Mouse (Mus musculus) naive thymus-derived CD4-positive, alpha-beta T cell, adult 2 months (primary cell): ENCODE results near the gene Tmem50b.

Experiments used
- DNase-seq: peaks from one replicate; pipeline ENCODE4 v3.0.0-alpha.2; 2011; ENCODE audit warnings: low read depth

Tmem50b gene

DNA sequence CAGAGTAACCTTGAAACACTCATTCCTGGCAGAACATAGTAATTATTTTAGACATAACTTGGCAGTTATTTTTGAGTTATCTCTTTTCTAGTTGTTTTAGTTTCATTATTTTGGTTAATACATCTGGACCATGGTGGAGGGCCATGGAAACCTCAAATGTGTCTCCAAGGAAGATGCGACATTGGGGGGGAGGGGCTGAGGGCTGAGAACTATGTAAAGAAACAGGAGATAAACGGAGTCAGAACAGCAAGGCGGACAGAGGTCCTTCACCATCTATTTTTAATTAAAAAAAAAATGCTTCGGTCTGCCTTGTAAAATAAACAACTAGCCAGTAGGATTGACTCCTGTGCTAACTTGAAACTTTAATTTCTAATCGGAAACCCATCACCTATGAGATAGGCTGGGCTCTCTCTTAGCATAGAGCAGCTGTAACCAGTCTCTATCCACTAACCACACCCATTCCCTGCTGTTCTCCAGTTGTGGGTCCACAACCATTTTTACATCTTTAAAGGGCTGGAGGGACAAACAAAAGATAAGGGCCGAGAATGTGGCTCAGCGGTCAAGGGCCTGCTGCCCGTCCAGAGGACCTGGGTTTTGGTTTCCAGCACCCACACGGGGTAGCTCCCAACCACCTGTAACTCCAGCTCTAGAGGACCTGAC lies 32.2 kb downstream of the Tmem50b start:
- DNase-seq: no peak

DNA sequence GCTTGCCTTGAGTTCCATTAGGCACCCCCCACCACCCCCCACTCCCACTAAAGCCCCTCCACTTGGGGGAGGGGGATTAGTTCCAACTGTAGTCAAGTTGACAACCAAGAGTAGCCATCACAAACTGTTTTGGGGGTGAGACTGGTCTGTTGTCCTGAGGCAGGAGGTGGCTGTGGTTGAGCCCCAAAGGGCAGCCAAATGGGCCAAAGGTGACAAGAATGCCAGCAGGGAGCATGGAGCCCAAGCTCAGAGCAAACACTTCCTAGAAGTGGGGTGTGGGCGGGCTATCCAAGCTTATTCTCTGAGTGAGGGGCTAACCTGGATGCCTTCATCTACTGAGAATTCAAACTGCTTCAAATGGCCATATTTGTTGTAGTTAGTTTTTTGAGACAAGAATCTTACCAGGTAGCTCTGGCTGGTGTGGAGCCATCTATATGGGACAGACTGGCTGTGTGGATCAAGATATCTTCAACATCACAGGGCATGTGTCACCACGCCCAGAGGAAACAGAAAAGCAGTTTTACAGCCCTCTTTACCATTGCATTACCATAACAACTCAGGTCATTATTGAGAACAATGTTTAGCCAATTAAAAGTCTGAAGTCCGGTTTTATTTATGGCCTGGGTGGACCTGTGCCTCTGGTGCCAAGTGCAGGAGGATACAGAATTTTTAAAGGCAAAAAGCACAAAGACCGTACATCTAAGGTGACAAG lies 32.9 kb downstream of the Tmem50b start:
- no peak for DNase-seq

DNA sequence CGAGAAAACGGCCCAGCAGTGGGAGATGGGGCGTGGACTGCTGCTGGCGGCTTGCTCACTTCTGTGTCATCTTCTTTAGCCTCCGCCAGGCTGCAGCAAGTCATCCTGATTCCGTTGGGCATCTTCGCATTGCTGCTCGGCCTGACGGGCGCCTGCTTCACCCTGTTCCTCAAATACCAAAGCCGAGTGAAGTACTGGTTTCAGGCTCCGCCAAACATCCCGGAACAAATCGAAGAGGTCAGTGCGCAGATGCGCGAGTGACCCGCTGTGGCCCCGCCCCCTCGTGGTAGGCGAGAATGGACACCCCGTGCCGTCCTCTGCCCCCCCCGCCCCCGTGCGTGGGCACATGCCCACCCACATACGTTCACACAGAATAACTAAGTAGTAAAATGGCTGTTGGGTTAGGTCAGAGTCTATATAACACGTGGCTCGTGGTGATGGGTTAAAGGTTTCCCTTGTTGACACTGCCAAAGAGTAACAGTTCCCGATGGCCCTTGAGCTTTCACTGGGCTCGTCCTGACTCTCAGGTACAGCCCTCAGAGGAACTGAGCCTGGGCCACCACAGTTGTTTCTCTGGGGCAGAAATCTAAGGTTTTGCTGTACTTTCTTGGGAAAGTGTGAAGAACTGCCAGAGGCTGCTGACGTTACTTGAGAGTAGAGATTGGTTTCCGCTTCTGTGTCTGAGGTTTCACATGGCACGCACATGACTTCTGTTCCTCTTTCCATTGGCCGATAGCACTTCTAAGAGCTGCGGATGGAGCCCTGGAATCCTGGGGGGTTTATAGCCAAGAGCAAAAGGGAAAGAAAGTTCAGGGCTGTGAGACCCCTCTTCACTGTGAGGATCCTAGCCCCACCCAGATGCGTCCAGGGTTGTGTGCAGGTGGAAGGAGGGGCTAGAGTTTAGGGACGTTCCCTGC lies 35.8 kb downstream of the Tmem50b start:
- DNase-seq: no peak

DNA sequence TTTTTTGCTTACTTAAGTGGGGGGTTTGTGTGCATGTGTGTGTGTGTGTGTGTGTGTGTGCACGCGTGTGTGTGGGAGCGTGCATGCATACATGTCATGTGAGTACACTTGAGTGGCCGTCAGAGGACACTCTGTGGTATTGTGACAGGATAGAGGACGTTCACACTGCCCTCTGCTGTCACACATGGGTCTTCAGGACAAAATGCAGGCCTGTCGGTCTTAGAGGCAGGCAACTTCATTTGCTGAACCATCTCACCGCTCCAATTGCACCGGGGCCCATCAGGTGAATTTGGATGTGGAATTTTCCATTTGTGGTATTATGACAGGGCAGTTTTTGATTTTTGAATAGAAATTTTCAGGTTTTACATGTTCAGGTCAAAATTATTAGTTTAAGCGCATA lies 36.5 kb downstream of the Tmem50b start:
- peak; percentile 66 for DNase-seq

DNA sequence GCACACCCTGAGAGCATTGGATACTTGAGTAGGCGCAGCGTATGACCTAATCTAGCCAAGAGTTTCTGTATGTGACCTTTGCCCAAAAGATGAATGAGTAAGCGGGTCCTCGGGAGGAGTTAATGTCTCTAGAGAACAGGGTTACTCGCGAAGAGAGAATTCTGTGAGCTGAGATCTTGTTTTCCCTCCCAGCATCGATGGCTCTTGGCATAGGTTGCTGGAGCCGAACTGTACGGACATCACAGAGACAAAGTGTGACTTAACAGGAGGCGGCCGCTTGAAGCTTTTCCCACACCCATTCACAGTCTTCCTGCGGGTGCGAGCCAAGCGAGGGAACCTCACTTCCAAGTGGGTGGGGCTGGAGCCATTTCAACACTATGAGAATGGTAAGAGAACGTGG lies 39.9 kb downstream of the Tmem50b start:
- DNase-seq: no peak

DNA sequence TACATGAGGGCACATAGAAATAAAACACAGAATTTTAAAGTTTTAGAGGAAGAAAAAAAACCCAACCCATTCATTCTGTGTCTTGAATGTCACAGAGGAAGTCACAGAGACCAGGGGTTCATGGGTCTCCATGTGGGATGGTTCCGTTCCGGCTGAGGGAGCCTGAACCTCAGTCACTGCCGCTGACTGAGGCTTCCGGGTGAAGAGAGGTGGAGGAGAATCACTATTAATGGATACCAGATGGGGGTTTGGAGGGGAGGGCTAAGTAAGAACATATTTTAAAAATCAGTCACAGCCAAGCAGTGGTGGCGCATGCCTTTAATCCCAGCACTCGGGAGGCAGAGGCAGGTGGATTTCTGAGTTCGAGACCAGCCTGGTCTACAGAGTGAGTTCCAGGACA lies 40.4 kb downstream of the Tmem50b start:
- DNase-seq: no peak

DNA sequence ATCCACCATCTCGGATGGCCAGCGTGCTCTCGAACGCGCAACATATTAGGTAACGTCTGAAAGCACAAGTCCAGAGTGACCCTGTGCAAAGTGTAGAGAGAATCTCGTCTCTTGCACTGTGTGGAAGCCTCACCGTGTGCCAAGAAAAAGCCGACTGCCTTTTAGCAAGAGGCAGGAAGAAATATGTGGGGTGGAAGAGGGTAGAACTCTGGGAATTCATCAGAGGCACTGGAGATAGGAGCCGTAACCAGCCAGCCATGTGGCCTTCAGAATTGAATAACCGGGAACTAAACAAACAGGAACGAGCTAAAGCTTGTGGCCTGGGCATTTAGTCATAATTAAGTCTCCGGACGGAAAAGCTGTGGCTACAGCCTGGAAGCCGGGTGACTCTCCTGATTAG lies 40.9 kb downstream of the Tmem50b start:
- no peak for DNase-seq

DNA sequence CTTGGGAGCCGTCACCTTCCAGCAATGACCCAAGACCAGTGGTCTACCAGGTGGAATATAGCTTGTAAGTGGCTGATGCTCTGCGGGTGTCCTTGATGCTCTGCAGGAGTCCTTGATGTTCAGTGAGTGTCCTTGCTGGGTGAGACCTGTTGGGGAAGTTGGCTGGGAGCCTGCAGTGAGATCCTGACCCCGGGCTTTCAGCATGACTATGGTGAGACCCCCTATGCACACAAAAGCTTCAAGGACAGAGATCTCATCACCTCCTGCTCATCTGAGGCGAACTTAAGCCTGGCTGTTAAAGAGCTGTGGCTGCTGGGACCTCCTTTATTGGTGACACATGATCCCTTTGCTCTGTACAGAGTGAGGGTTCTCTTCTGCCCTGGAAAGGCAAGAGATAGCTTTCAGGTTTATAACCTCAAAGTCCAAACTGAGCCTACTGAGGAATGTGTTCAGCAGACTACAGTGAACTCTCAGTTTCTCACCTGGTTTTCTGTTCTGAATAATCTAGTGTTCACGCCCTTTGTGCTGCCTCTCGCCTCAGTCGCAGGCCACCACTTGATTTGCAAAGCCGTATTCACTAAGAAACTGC lies 42.5 kb downstream of the Tmem50b start:
- no peak for DNase-seq

DNA sequence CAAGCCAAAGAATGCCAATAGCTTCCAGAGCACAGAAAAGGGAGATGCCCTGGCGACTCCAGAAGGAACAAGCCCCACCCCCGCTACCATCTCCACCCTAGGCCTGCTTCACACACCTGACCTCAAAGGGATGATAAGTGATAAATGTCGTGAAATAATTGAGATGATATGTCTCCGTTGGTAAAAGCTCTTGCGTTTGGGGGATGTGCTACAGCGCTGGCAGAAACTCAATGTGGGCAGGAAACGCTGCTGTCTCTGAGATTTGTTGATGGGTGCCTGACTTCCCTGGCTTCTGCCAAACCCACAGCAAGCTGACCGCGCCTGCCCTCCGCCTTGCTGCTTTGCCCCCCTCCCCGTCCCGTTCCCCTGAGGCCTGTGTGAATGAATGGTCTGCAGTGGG lies 44.0 kb downstream of the Tmem50b start:
- DNase-seq: peak; percentile 74

DNA sequence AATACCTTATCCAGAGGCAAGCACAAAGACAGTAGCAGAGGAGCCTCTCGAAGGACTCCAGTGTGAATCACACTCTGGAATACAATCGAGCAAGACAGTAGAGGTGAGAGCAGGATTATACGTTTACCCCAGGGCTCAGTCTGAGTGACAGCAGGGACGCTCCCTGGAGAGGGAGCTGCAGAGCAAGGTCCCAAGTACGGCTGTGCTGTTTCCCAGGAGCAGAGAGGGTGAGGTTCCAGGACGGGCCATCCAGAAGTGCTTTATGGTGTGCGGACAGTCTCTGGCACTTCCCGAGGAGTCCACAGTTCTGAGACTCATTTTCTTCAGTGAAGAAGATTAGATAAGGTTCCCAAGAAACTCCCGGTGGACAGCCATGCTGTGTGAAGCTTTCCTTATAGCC lies 45.5 kb downstream of the Tmem50b start:
- DNase-seq: no peak

DNA sequence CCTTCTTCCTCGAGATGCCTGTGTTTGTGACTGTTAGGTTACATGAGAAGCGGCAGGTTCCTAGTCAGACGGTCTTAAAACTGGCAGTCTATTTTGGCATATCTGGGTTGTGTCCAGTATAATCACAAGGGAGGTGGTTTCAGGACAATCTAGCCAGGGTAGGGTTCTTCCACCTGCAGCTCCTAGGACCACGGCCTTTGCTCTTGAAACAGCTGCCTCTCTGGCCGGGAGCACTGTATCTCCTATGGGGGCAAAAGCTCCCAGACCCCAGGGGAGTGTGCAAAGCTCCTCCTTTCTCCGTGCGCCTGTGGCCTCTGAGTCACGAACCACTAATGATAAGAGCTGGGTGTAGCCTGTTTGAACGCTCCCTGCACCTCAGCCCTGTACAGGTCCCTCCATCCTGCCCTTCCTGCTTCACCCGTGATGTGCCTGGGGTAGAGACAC lies 46.5 kb downstream of the Tmem50b start:
- DNase-seq: peak; percentile 42

DNA sequence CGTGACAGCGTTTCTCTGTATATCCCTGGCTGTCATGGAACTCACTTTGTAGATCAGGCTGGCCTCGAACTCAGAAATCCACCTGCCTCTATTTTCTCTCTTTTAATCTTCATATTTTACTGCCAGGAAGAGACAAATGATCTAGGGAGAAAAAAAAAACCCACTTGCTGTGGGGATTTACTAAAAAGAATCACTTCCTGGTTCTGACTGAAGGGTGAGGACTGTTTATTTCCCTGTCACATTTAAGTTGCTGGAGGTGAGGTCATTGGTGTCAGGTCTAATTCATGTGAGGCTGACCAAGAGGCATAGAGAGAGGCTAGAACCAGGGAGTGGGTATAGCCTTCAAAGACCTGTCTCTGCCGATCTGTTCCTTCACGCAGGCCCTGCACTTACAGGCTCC lies 48.0 kb downstream of the Tmem50b start:
- DNase-seq: peak; percentile 45

DNA sequence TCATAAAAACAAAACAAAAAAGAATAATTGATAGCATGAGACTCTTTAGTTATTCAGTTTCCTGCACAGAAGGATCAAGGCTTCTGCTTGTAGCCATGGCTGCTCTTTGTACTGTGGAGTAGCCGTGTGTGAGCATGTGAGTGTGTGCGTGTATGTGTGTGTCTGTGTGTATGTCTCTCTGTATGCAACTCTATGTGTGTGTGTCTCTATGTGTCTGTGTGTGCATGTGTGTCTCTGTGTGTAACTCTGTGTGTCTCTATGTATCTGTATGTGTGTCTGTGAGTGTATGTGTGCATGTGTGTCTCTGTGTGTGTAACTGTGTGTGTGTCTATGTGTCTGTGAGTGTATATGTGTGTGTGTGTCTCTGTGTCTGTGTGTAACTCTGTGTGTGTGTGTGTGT lies 48.6 kb downstream of the Tmem50b start:
- peak; percentile 71 for DNase-seq

DNA sequence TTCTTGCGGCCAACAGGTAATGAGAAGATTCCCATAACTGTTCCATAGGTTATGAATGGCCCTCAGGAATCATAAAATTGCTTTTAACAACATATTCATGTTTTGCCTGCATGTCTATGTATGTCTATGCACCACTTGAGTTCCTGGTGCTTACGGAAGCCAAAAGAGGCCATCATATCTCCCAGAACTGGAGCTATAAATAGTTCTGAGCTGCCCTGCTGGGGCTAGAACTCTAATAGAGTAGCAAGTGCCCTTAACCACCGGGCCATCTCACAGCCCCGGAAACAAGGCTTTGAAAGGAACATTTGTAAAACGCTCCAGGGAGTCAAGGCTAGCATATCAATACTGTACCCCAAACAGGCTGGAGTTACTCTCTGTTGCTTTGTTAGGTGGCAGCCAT lies 49.0 kb downstream of the Tmem50b start:
- no peak for DNase-seq

DNA sequence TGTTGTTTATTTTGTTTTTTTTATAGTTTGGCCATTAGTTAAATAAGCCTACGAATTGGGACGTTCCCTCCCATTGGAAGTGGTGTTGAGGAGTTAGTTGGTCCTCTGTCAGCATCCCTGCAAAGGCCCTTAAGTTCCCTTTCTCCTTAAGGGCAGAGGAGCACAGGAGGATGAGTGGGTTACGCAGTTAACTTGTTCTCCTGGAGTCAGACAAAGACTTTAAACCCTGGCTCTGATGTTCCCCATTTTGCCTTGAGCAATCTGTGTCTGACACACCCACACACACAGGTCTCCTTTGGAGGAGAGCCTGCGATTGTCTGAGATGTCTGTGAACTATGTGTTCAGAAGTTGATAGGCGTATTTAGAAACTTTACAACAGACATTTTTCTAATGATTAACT lies 49.6 kb downstream of the Tmem50b start:
- peak; percentile 64 for DNase-seq

DNA sequence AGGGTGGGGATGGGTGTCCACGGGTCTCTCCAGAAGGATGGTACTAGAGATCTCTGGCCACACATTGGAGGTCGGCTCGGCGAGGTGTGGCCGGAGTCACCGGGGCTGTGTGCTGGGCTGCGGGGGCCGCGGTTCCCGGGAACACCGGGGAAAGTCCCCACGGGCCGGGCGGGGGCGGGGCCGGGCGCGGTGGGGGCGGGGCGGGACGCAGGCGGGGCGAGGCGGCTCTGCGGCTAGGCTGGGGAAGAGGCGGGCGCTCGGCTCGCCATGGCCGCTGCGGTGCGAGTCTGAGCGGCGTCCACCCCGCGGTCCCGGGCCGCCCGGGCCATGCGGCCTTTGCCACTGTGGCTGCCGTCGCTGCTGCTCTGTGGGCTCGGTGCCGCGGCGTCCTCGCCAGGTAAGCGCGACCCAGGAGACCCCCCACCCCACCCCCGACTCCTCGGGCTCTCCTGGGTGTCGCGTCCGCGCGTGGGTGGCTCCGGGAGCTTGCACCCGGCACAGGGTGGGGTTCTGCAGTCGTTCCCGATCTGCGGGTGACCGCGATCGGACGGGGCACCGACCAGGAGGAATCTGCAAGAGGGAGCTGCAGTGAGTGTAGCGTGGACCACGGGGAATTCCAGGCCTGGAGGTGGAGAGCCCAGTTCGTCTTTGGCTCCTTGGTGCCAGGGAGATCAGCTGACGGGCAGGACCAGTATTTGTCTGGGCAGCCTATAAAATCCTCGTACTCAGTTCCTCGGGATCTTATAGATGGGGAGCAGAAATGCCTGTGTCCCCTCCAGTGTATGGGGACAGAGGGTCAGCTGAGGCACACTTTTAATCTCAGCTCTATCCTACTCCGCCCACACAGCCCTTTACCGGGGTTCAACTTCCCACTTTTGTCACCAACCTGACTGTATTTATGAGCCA lies 50.5 kb downstream of the Tmem50b start, which contains the start of gene Ifngr2:
Gene Ifngr2, plus strand, starts transcription at position 237 of the 906 bp plus-strand sequence.
- peak; percentile 62 for DNase-seq

DNA sequence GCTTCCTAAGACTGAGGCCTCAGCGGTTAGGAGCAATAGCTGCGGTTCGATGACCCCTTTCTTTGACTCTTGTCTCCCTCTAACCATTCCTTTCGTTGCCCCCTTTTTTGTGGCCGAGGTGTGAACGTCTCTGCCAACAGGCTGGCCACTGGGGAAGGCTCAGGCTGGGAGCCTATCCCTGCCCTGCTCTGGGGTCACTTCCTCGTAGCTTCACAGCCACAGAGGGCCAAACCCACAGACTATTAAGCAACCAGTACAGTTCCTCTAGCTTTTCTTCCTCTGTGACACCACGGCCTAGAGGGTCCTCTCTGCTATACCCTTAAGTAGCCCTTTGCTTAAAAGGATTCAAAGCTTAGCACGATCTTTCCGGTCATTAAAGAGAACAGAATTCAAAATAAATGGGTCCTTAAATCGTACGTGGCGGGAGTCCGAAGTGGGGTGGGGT lies 51.2 kb downstream of the Tmem50b start:
- DNase-seq: peak; percentile 69

DNA sequence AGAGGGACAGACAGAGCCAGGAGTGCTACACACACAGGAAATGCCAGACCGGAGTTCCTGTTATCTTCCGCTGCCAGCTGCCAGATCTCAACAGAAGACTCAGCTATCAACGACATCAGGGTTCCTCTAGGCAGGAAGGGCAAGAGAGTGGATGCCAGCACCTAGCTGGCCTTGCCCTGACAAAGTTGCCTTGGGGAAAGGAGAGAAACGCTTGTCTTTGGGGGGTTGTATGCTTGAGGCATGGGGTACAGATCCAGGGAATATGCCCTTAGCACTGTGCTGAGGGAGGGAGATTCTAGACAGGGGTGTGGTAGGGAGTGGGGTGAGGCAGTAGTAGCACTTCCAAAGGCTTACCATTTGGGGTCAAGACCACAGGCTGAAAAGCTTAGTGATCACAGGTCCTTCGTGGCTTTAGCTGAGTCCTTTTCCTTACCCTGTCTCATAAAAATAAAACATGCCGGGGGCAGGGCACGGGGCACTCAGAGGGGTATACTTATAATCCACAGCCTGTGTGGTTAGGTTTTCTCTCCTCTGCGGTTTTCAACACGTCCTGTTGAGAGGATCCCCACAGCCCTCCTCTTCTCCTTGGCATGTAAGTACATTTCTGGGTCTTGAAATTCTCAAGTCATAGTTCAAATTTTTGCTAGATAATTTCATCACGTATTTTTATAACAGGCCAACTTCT lies 51.9 kb downstream of the Tmem50b start:
- peak; percentile 86 for DNase-seq

DNA sequence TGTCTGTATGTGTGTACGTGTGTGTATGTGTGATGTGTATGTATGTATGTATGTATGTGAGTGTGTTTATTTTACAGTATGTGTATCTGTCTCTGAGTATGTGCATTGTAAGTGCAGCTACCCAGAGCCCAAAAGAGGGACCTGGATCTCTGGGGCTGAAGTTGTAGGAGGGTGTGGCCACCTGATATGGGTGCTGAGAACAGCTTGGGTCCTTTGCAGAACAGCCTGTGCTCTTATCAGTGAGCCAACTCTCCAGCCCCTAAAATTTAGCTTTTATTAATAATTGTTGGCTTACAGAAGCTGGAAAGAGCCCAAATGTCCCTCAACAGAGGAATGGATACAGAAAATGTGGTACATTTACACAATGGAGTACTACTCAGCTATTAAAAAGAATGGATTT lies 54.0 kb downstream of the Tmem50b start:
- DNase-seq: no peak

DNA sequence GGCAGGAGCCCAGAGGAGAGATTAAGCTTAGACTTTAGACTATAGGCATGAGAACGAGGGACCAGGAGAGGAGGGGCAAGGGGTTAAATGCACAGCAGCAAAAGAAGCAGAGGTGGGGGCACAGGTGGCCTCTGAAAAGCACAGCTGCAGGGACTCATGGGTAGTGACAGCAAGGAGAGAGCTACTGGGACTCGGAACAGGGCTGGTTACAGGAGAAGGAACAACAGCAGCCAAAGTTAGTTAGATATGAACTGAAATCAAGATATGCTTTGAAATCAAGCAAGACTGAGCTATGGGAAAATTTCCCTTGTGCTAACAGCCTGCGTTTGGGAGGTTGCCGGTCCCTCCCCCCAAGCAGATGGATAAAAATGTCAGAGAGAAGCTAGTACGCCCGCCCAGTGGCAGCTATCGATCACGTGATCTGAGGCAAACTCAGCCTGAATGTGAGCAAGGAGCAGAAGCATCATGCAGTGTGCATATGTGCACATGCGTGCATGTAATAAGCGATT lies 56.0 kb downstream of the Tmem50b start:
- peak; percentile 73 for DNase-seq
